Mouse (Mus musculus) midbrain, embryonic 11.5 days (tissue): ENCODE measurements around the gene Nudt15. TPM values are rescaled to one million over a fixed set of nuclear protein-coding genes. Genes with fewer than 3 reads are reported as not detected.

Experiments
- ATAC-seq: fragments of 200-750 bp; cut with Nextera tagmentation; 2 replicates; pipeline ENCODE4 v1.8.0; 2017; ENCODE audit warnings: moderate TSS enrichment, moderate library complexity; ENCODE audit not compliant: low FRiP score
- DNase-seq: peaks from one replicate; pipeline ENCODE4 v3.0.0; 2015; ENCODE audit warnings: low spot score; ENCODE audit errors: missing footprints
- H3K27ac ChIP-seq: fragments of 300-500 bp; sonication (generic); 2 replicates; pipeline ENCODE4 v1.5.1; 2014; ENCODE audit warnings: low read depth, low read length
- H3K27me3 ChIP-seq: fragments of 300-500 bp; sonication (generic); 2 replicates; pipeline ENCODE4 v1.6.1; 2014; ENCODE audit warnings: mild to moderate bottlenecking, low read length, moderate library complexity, mixed read lengths; ENCODE audit not compliant: control insufficient read depth, insufficient read depth
- H3K36me3 ChIP-seq: fragments of 300-500 bp; sonication (generic); 2 replicates; pipeline ENCODE4 v1.6.1; 2014; ENCODE audit warnings: mild to moderate bottlenecking, low read length, moderate library complexity, mixed read lengths; ENCODE audit not compliant: control insufficient read depth, insufficient read depth
- H3K4me1 ChIP-seq: fragments of 300-500 bp; sonication (generic); 2 replicates; pipeline ENCODE4 v1.6.1; 2014; ENCODE audit warnings: low read length; ENCODE audit not compliant: control insufficient read depth, insufficient read depth
- H3K4me2 ChIP-seq: fragments of 300-500 bp; sonication (generic); 2 replicates; pipeline ENCODE4 v1.6.1; 2014; ENCODE audit warnings: mild to moderate bottlenecking, moderate library complexity
- H3K4me3 ChIP-seq: fragments of 300-500 bp; sonication (generic); 2 replicates; pipeline ENCODE4 v1.5.1; 2014; ENCODE audit warnings: low read depth, low read length
- H3K9ac ChIP-seq: fragments of 300-500 bp; sonication (generic); 2 replicates; pipeline ENCODE4 v1.6.1; 2014; ENCODE audit warnings: low read length
- H3K9me3 ChIP-seq: fragments of 300-500 bp; sonication (generic); 2 replicates; pipeline ENCODE4 v1.6.1; 2016; ENCODE audit warnings: low read length; ENCODE audit not compliant: control insufficient read depth
- WGBS: fragments of 180-500 bp; shearing (Covaris S2); extraction: QIAGEN DNeasy Blood & Tissue Kit; methylation state at CpG from one replicate; pipeline ENCODE4 v1.1.7; 2014; 5-methylcytosine and 5-hydroxymethylcytosine counted together
- polyA plus RNA-seq: library from polyadenylated mRNA; unstranded; fragments of >200 nt; fragmentation: Nextera tagmentation; extraction: Ambion mirVana; gene quantifications from 2 replicates; pipeline ENCODE4 v1.2.1, GENCODE M21; 2014

The Nudt15 gene
- polyA plus RNA-seq, 1 experiment from 2014 or later: 10.8 TPM

GRCm38 (mm10) chr14:73478321-73478720 is 69.7 kb downstream of the Nudt15 start:
- H3K27me3 ChIP-seq: no peaks in the 10 kb centered on the region
- no peak overlapping the region for H3K4me3 ChIP-seq
- H3K4me2 ChIP-seq: no peak overlapping the region
- WGBS: 85% methylated on average over 3 of the region's 3 CpGs
- H3K9me3 ChIP-seq: no peaks in the 10 kb centered on the region
- H3K36me3 ChIP-seq: no peaks in the 10 kb centered on the region
- no peaks in the 10 kb centered on the region for H3K4me1 ChIP-seq
- no peak overlapping the region for H3K27ac ChIP-seq
- DNase-seq (no peak), ATAC-seq (no peak)
- no peak overlapping the region for H3K9ac ChIP-seq

- Histone ChIP-seq H3K36me3 (no peaks in the 10 kb centered on the region), H3K9ac (no peak overlapping the region), H3K9me3 (no peaks in the 10 kb centered on the region), H3K4me3 (no peak overlapping the region), H3K4me2 (no peak overlapping the region), H3K27me3 (no peaks in the 10 kb centered on the region), H3K27ac (no peak overlapping the region), H3K4me1 (no peaks in the 10 kb centered on the region)
- 93% methylated on average over 10 of the region's 10 CpGs for WGBS
- DNase-seq (no peak), ATAC-seq (no peak)
Measured at GRCm38 (mm10) chr14:73477077-73477476, 71.0 kb downstream of the Nudt15 start.

GRCm38 (mm10) chr14:73476361-73476934 is 71.6 kb downstream of the Nudt15 start:
- no peaks in the 10 kb centered on the region for H3K36me3 ChIP-seq
- H3K27me3 ChIP-seq: no peaks in the 10 kb centered on the region
- 0 out of 2 replicates have a peak, but pooled peaks have one; percentile 58 for ATAC-seq
- no peaks in the 10 kb centered on the region for H3K9me3 ChIP-seq
- H3K9ac ChIP-seq: no peak overlapping the region
- no peak overlapping the region for H3K4me2 ChIP-seq
- H3K27ac ChIP-seq: no peak overlapping the region
- no peak overlapping the region for H3K4me3 ChIP-seq
- H3K4me1 ChIP-seq: no peaks in the 10 kb centered on the region
- no peak for DNase-seq
- WGBS: 79% methylated on average over 8 of the region's 8 CpGs

GRCm38 (mm10) chr14:73475506-73475905 is 72.5 kb downstream of the Nudt15 start:
- DNase-seq: no peak

GRCm38 (mm10) chr14:73474636-73475093 is 73.4 kb downstream of the Nudt15 start:
- no peak for ATAC-seq
- Histone ChIP-seq H3K27me3 (no peaks in the 10 kb centered on the region), H3K9me3 (no peaks in the 10 kb centered on the region), H3K4me1 (no peaks in the 10 kb centered on the region), H3K4me3 (no peak overlapping the region), H3K36me3 (no peaks in the 10 kb centered on the region), H3K27ac (no peak overlapping the region), H3K9ac (no peak overlapping the region), H3K4me2 (no peak overlapping the region)
- peak; percentile 85 for DNase-seq
- WGBS: 34% methylated on average over 7 of the region's 7 CpGs

More at GRCm38 (mm10) chr14:73475506-73475905, 72.5 kb downstream of the Nudt15 start:
- no peaks in the 10 kb centered on the region for H3K4me1 ChIP-seq
- H3K9me3 ChIP-seq: no peaks in the 10 kb centered on the region
- H3K27ac ChIP-seq: no peak overlapping the region
- no peak for ATAC-seq
- H3K4me2 ChIP-seq: no peak overlapping the region
- no peaks in the 10 kb centered on the region for H3K36me3 ChIP-seq
- H3K4me3 ChIP-seq: no peak overlapping the region
- no peaks in the 10 kb centered on the region for H3K27me3 ChIP-seq
- H3K9ac ChIP-seq: no peak overlapping the region
- 84% methylated on average over 7 of the region's 7 CpGs for WGBS

GRCm38 (mm10) chr14:73473670-73474460 is 74.2 kb downstream of the Nudt15 start:
- DNase-seq: no peak
- 64% methylated on average over 3 of the region's 3 CpGs for WGBS
- H3K9me3 ChIP-seq: no peaks in the 10 kb centered on the region

GRCm38 (mm10) chr14:73472205-73472604 is 75.8 kb downstream of the Nudt15 start:
- no peak overlapping the region for H3K9ac ChIP-seq
- no peak overlapping the region for H3K27ac ChIP-seq
- H3K4me3 ChIP-seq: no peak overlapping the region
- DNase-seq: no peak
- WGBS: 74% methylated on average over 7 of the region's 7 CpGs
- H3K27me3 ChIP-seq: no peaks in the 10 kb centered on the region
- H3K4me1 ChIP-seq: no peaks in the 10 kb centered on the region
- no peak overlapping the region for H3K4me2 ChIP-seq
- no peaks in the 10 kb centered on the region for H3K9me3 ChIP-seq
- ATAC-seq: no peak
- H3K36me3 ChIP-seq: no peaks in the 10 kb centered on the region

More at GRCm38 (mm10) chr14:73473670-73474460, 74.2 kb downstream of the Nudt15 start:
- Histone ChIP-seq H3K9ac (no peak overlapping the region), H3K27me3 (no peaks in the 10 kb centered on the region), H3K4me3 (no peak overlapping the region), H3K27ac (no peak overlapping the region), H3K36me3 (no peaks in the 10 kb centered on the region), H3K4me1 (no peaks in the 10 kb centered on the region), H3K4me2 (no peak overlapping the region)
- no peak for ATAC-seq

GRCm38 (mm10) chr14:73470593-73470992 is 77.4 kb downstream of the Nudt15 start:
- Histone ChIP-seq H3K4me2 (no peak overlapping the region), H3K36me3 (no peaks in the 10 kb centered on the region), H3K27me3 (no peaks in the 10 kb centered on the region), H3K4me3 (no peak overlapping the region), H3K9ac (no peak overlapping the region), H3K4me1 (no peaks in the 10 kb centered on the region), H3K27ac (no peak overlapping the region), H3K9me3 (no peaks in the 10 kb centered on the region)
- DNase-seq (no peak), ATAC-seq (no peak)
- WGBS: 80% methylated on average over 8 of the region's 8 CpGs

- Histone ChIP-seq H3K4me1 (no peaks in the 10 kb centered on the region), H3K9me3 (no peaks in the 10 kb centered on the region), H3K4me2 (no peak overlapping the region), H3K4me3 (no peak overlapping the region), H3K27me3 (no peaks in the 10 kb centered on the region), H3K9ac (no peak overlapping the region), H3K36me3 (no peaks in the 10 kb centered on the region), H3K27ac (no peak overlapping the region)
- DNase-seq (no peak), ATAC-seq (no peak)
- WGBS: 72% methylated on average over 7 of the region's 7 CpGs
Measured at GRCm38 (mm10) chr14:73469506-73469905, 78.5 kb downstream of the Nudt15 start.
